Mouse (Mus musculus) olfactory bulb, adult 2 months (tissue): ENCODE data around the gene Gm11937.
"Not testable (repeated sequence)": the region's sequence is repeated elsewhere in the genome, so short reads cannot be mapped to it uniquely, and the experiment has no call there.

Experiments used
- CTCF ChIP-seq: fragments of 200-500 bp; IDR thresholded peaks from 2 replicates; pipeline ENCODE4 v1.5.1; 2012; ENCODE audit warnings: low read depth, mild to moderate bottlenecking, low read length, moderate library complexity; ENCODE audit not compliant: insufficient read depth
- POLR2A ChIP-seq: fragments of 200-500 bp; IDR thresholded peaks from 2 replicates; pipeline ENCODE4 v1.6.1; 2012; ENCODE audit warnings: mild to moderate bottlenecking, low read depth, low read length, moderate library complexity; ENCODE audit not compliant: insufficient read depth

GRCm38 (mm10) chr11:99610089-99610488 is at the start of gene Gm11937:
- not testable (repeated sequence) for TF ChIP-seq POLR2A, CTCF
